Mouse (Mus musculus) midbrain, embryonic 11.5 days (tissue): ENCODE measurements around the gene Dcaf17. TPM values are rescaled to one million over a fixed set of nuclear protein-coding genes. Genes with fewer than 3 reads are reported as not detected.
A peak's percentile ranks its signal among the peaks of the same experiment; 100 is the strongest.

Experiments used
- ATAC-seq: fragments of 200-750 bp; cut with Nextera tagmentation; 2 replicates; pipeline ENCODE4 v1.8.0; 2017; ENCODE audit warnings: moderate TSS enrichment, moderate library complexity; ENCODE audit not compliant: low FRiP score
- DNase-seq: peaks from one replicate; pipeline ENCODE4 v3.0.0; 2015; ENCODE audit warnings: low spot score; ENCODE audit errors: missing footprints
- H3K27ac ChIP-seq: fragments of 300-500 bp; sonication (generic); 2 replicates; pipeline ENCODE4 v1.5.1; 2014; ENCODE audit warnings: low read depth, low read length
- H3K27me3 ChIP-seq: fragments of 300-500 bp; sonication (generic); 2 replicates; pipeline ENCODE4 v1.6.1; 2014; ENCODE audit warnings: mild to moderate bottlenecking, low read length, moderate library complexity, mixed read lengths; ENCODE audit not compliant: control insufficient read depth, insufficient read depth
- H3K36me3 ChIP-seq: fragments of 300-500 bp; sonication (generic); 2 replicates; pipeline ENCODE4 v1.6.1; 2014; ENCODE audit warnings: mild to moderate bottlenecking, low read length, moderate library complexity, mixed read lengths; ENCODE audit not compliant: control insufficient read depth, insufficient read depth
- H3K4me1 ChIP-seq: fragments of 300-500 bp; sonication (generic); 2 replicates; pipeline ENCODE4 v1.6.1; 2014; ENCODE audit warnings: low read length; ENCODE audit not compliant: control insufficient read depth, insufficient read depth
- H3K4me2 ChIP-seq: fragments of 300-500 bp; sonication (generic); 2 replicates; pipeline ENCODE4 v1.6.1; 2014; ENCODE audit warnings: mild to moderate bottlenecking, moderate library complexity
- H3K4me3 ChIP-seq: fragments of 300-500 bp; sonication (generic); 2 replicates; pipeline ENCODE4 v1.5.1; 2014; ENCODE audit warnings: low read depth, low read length
- H3K9ac ChIP-seq: fragments of 300-500 bp; sonication (generic); 2 replicates; pipeline ENCODE4 v1.6.1; 2014; ENCODE audit warnings: low read length
- H3K9me3 ChIP-seq: fragments of 300-500 bp; sonication (generic); 2 replicates; pipeline ENCODE4 v1.6.1; 2016; ENCODE audit warnings: low read length; ENCODE audit not compliant: control insufficient read depth
- WGBS: fragments of 180-500 bp; shearing (Covaris S2); extraction: QIAGEN DNeasy Blood & Tissue Kit; methylation state at CpG from one replicate; pipeline ENCODE4 v1.1.7; 2014; 5-methylcytosine and 5-hydroxymethylcytosine counted together
- polyA plus RNA-seq: library from polyadenylated mRNA; unstranded; fragments of >200 nt; fragmentation: Nextera tagmentation; extraction: Ambion mirVana; gene quantifications from 2 replicates; pipeline ENCODE4 v1.2.1, GENCODE M21; 2014

Dcaf17 gene
- polyA plus RNA-seq, 1 experiment from 2014 or later = 40.5 TPM

DNA sequence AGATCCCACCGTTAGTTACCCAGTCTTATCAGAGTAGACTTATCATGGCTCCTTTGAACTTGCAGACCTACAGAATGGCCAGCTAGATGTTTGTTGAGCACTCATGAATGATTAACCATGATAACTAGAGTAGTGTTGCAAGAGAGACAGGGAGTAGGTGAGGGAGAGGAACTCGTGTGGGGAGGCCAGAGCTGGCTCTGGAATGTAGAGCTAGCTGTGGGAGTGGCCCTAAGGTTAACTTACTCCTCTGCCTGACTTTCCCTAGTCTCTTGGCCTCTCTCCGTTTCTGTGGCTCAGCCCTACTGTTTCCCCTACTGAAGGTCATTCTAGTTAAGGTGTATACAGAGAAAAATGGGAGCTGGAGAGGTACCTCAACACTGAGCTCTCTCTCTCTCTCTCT is 91.1 kb downstream of the Dcaf17 start:
- no peak overlapping the region for H3K4me2 ChIP-seq
- DNase-seq (peak; percentile 41), ATAC-seq (no peak)
- H3K4me1 ChIP-seq = no peaks in the 10 kb centered on the region
- H3K9ac ChIP-seq = no peak overlapping the region
- no peak overlapping the region for H3K27ac ChIP-seq
- 62% methylated on average over 3 of the region's 3 CpGs for WGBS
- no peak overlapping the region for H3K4me3 ChIP-seq
- H3K36me3 ChIP-seq = no peaks in the 10 kb centered on the region
- no peaks in the 10 kb centered on the region for H3K27me3 ChIP-seq
- H3K9me3 ChIP-seq = no peaks in the 10 kb centered on the region

DNA sequence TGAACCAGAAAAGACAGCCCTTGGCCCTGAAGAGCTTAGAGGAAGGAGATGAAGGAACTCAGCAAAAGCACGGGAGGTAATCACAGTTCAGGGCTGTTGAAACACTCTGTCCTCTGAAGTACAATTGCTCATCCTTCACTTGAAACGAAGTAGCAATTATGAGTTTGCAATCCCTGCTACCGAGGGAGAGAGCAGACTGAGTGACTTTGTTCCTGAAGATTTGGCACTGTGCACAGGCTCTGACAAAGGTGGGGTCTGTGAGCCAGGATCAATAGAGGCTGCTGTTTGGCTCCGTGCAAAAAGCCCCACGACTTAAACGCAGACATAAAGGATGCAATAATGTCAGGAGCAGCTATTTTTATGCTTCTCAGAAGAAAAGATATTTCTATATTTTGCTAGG is 92.7 kb downstream of the Dcaf17 start:
- no peaks in the 10 kb centered on the region for H3K27me3 ChIP-seq
- peak; percentile 23 for DNase-seq
- no peak overlapping the region for H3K27ac ChIP-seq
- no peak for ATAC-seq
- H3K4me1 ChIP-seq = no peaks in the 10 kb centered on the region
- 68% methylated on average over 6 of the region's 6 CpGs for WGBS
- H3K9me3 ChIP-seq = no peaks in the 10 kb centered on the region
- H3K4me3 ChIP-seq = no peak overlapping the region
- H3K4me2 ChIP-seq = no peak overlapping the region
- H3K36me3 ChIP-seq = no peaks in the 10 kb centered on the region
- no peak overlapping the region for H3K9ac ChIP-seq

Other genes starting within 250 kb of the Dcaf17 start
- gene Tlk1, start 229.6 kb upstream of the Dcaf17 start, polyA plus RNA-seq = 44.6 and 45.2 TPM in 2 replicates
- gene Mettl8, start 255 bp downstream of the Dcaf17 start, polyA plus RNA-seq = 22.3 and 22.8 TPM in 2 replicates
- gene Cybrd1, start 62.6 kb downstream of the Dcaf17 start, polyA plus RNA-seq = 0.22 and 0.26 TPM in 2 replicates
- 189 and 206 TPM in 2 replicates for gene Dync1i2, start 156.4 kb downstream of the Dcaf17 start, polyA plus RNA-seq